Mouse (Mus musculus) stomach, postnatal 0 days (tissue): ENCODE measurements around the gene Cdh23.

Experiments used
- CTCF ChIP-seq: IDR thresholded peaks from 2 replicates; pipeline ENCODE4 v1.5.1; 2016; ENCODE audit warnings: antibody characterized with exemption, low read depth, mild to moderate bottlenecking, moderate library complexity
- EP300 ChIP-seq: optimal IDR thresholded peaks from 2 replicates; pipeline ENCODE3; 2016; ENCODE audit warnings: antibody characterized with exemption

- TF ChIP-seq EP300 (no peak), CTCF (no peak)
These were observed 411.1 kb downstream of the Cdh23 start for GRCm38 (mm10) chr10:60285183-60285582.
